Comparison of ENCODE assay signal across 13 mouse cellular contexts in genomic region chr2:79369061-79369524, GRCm38 (mm10).
DNase-seq lines count a peak whose midpoint lies in the region; ATAC-seq and TF ChIP-seq lines count a peak whose summit lies in the region.
"Had no signal": no experiment of that assay in that cellular context is flagged by ENCODE, and none has a peak within 500 bp of the region (broad histone marks: within the 10 kb centered on the region; RNA-seq: fewer than 3 reads in every experiment).

No protein-coding gene starts in this region.

- no peaks in the 10 kb centered on the region for H3K9me3 ChIP-seq in hindbrain, embryonic 11.5 days (ENCODE audit: control insufficient read depth, low read length)
- no peaks in the 10 kb centered on the region for H3K9me3 ChIP-seq in hindbrain, postnatal 0 days (ENCODE audit: low read length)
- no peaks in the 10 kb centered on the region for H3K9me3 ChIP-seq in liver, embryonic 11.5 days (ENCODE audit: control insufficient read depth, low read length)
- H3K9me3 ChIP-seq in intestine, embryonic 16.5 days (ENCODE audit: control insufficient read depth, low read length) = no peaks in the 10 kb centered on the region
- H3K9me3 ChIP-seq: embryonic facial prominence, embryonic 15.5 days had no signal

- no peak for TF ChIP-seq CTCF in hindbrain, postnatal 0 days (IDR thresholded peaks at IDR 0.05; ENCODE audit: low read depth)

- 49% methylated on average over 7 of the region's 7 CpGs for WGBS in hindbrain, embryonic 11.5 days
- WGBS in hindbrain, postnatal 0 days = 53% methylated on average over 7 of the region's 7 CpGs
- WGBS in liver, embryonic 11.5 days = 71% methylated on average over 7 of the region's 7 CpGs
- WGBS in intestine, embryonic 16.5 days = 75% methylated on average over 7 of the region's 7 CpGs

- H3K27ac ChIP-seq in hindbrain, embryonic 11.5 days (ENCODE audit: low read depth, low read length) = no peak overlapping the region
- H3K27ac ChIP-seq in hindbrain, postnatal 0 days = no peak overlapping the region
- H3K27ac ChIP-seq in liver, embryonic 11.5 days (ENCODE audit: low read depth, low read length) = no peak overlapping the region
- H3K27ac ChIP-seq in intestine, embryonic 16.5 days (ENCODE audit: low read length) = no peak overlapping the region
- H3K27ac ChIP-seq: embryonic facial prominence, embryonic 15.5 days; kidney, postnatal 0 days had no signal

- H3K36me3 ChIP-seq in hindbrain, embryonic 11.5 days (ENCODE audit: control insufficient read depth, insufficient read depth, low read length) = no peaks in the 10 kb centered on the region
- H3K36me3 ChIP-seq in hindbrain, postnatal 0 days (ENCODE audit: insufficient read depth, low read length) = no peaks in the 10 kb centered on the region
- no peaks in the 10 kb centered on the region for H3K36me3 ChIP-seq in liver, embryonic 11.5 days (ENCODE audit: control insufficient read depth, insufficient read depth, low read length)
- no peaks in the 10 kb centered on the region for H3K36me3 ChIP-seq in intestine, embryonic 16.5 days (ENCODE audit: control insufficient read depth, insufficient read depth, low read length)
- H3K36me3 ChIP-seq: embryonic facial prominence, embryonic 15.5 days had no signal

- no peaks in the 10 kb centered on the region for H3K4me1 ChIP-seq in hindbrain, embryonic 11.5 days (replicated peaks; ENCODE audit: control insufficient read depth, insufficient read depth, low read length)
- H3K4me1 ChIP-seq in hindbrain, postnatal 0 days (ENCODE audit: insufficient read depth, low read length) = peaks cover 9% of the 10 kb centered on the region; the same call in 1 of the 2 replicates
- H3K4me1 ChIP-seq in liver, embryonic 11.5 days (replicated peaks; ENCODE audit: control insufficient read depth, insufficient read depth, low read length) = no peaks in the 10 kb centered on the region
- no peaks in the 10 kb centered on the region for H3K4me1 ChIP-seq in intestine, embryonic 16.5 days (ENCODE audit: control insufficient read depth, insufficient read depth, low read length)
- H3K4me1 ChIP-seq: embryonic facial prominence, embryonic 15.5 days had no signal

- H3K27me3 ChIP-seq in hindbrain, embryonic 11.5 days (ENCODE audit: control insufficient read depth, insufficient read depth, low read length) = no peaks in the 10 kb centered on the region
- no peaks in the 10 kb centered on the region for H3K27me3 ChIP-seq in hindbrain, postnatal 0 days (ENCODE audit: insufficient read depth, low read length)
- H3K27me3 ChIP-seq in liver, embryonic 11.5 days (replicated peaks; ENCODE audit: control insufficient read depth, insufficient read depth, low read length) = no peaks in the 10 kb centered on the region
- H3K27me3 ChIP-seq in intestine, embryonic 16.5 days (replicated peaks; ENCODE audit: control insufficient read depth, insufficient read depth, low read length) = no peaks in the 10 kb centered on the region
- H3K27me3 ChIP-seq: embryonic facial prominence, embryonic 15.5 days had no signal

- peak; percentile 60 for ATAC-seq in hindbrain, embryonic 11.5 days (ENCODE audit: low FRiP score)
- ATAC-seq in hindbrain, postnatal 0 days = no peak
- ATAC-seq in liver, embryonic 11.5 days (replicated peaks; ENCODE audit: low FRiP score) = peak; percentile 78
- ATAC-seq in intestine, embryonic 16.5 days = no peak

- H3K4me3 ChIP-seq in hindbrain, embryonic 11.5 days (ENCODE audit: low read depth, low read length) = no peak overlapping the region
- no peak overlapping the region for H3K4me3 ChIP-seq in hindbrain, postnatal 0 days (ENCODE audit: low read length)
- no peak overlapping the region for H3K4me3 ChIP-seq in liver, embryonic 11.5 days (ENCODE audit: low read depth, low read length)
- H3K4me3 ChIP-seq in intestine, embryonic 16.5 days (ENCODE audit: low read length) = no peak overlapping the region
- H3K4me3 ChIP-seq: embryonic facial prominence, embryonic 15.5 days; myocyte had no signal

- no peak overlapping the region for H3K4me2 ChIP-seq in hindbrain, embryonic 11.5 days (replicated peaks; ENCODE audit: low read depth, low read length)
- H3K4me2 ChIP-seq in hindbrain, postnatal 0 days (ENCODE audit: low read depth, low read length) = no peak overlapping the region
- H3K4me2 ChIP-seq in liver, embryonic 11.5 days = no peak overlapping the region
- no peak overlapping the region for H3K4me2 ChIP-seq in intestine, embryonic 16.5 days (ENCODE audit: low read depth, low read length)
- H3K4me2 ChIP-seq: embryonic facial prominence, embryonic 15.5 days; lung, embryonic 14.5 days had no signal

- DNase-seq in hindbrain, embryonic 11.5 days (ENCODE audit: low spot score) = peak; percentile 47
- DNase-seq in hindbrain, postnatal 0 days (ENCODE audit: low spot score) = no peak
- peak; percentile 92 for DNase-seq in A20 (ENCODE audit: low read depth, low spot score)
- peak; percentile 9 for DNase-seq in adipocyte (ENCODE audit: low spot score)
- DNase-seq in liver, embryonic 11.5 days (ENCODE audit: low spot score) = no peak
- no peak for DNase-seq in right cerebral cortex, postnatal 36 days (ENCODE audit: low spot score in 2 of 2)
- no peak for DNase-seq in layer of hippocampus, postnatal 14 days (ENCODE audit: low spot score in 2 of 2)
- DNase-seq: cerebellum, adult 18-20 months; lung, embryonic 14.5 days had no signal

- H3K9ac ChIP-seq in hindbrain, embryonic 11.5 days (ENCODE audit: low read depth, low read length) = no peak overlapping the region
- H3K9ac ChIP-seq in hindbrain, postnatal 0 days (replicated peaks; ENCODE audit: low read length) = no peak overlapping the region
- H3K9ac ChIP-seq in liver, embryonic 11.5 days (ENCODE audit: low read depth, low read length) = no peak overlapping the region
- H3K9ac ChIP-seq in intestine, embryonic 16.5 days (ENCODE audit: low read depth, low read length) = no peak overlapping the region
- H3K9ac ChIP-seq: embryonic facial prominence, embryonic 15.5 days; lung, embryonic 14.5 days had no signal

Comparison
In these comparisons a context has a peak if more than half of its experiments do, and no peak if none do; other contexts are left out.
1. ATAC-seq: peak in hindbrain, embryonic 11.5 days (single experiment) and liver, embryonic 11.5 days (single experiment); none in hindbrain, postnatal 0 days (single experiment) and intestine, embryonic 16.5 days (single experiment).
2. DNase-seq: peak in hindbrain, embryonic 11.5 days (single experiment), A20 (single experiment) and adipocyte (single experiment); none in hindbrain, postnatal 0 days (single experiment), liver, embryonic 11.5 days (single experiment), right cerebral cortex, postnatal 36 days (0 of 2) and layer of hippocampus, postnatal 14 days (0 of 2).